Mouse (Mus musculus): ENCODE data around the gene Oaz3. TPM values are rescaled to one million over a fixed set of nuclear protein-coding genes. Genes with fewer than 3 reads are reported as not detected.

The Oaz3 gene
- polyA plus RNA-seq (2015; fragmentation: Nextera tagmentation; extraction: Ambion mirVana), result 0.90 and 1.7 TPM in 2 replicates

DNA sequence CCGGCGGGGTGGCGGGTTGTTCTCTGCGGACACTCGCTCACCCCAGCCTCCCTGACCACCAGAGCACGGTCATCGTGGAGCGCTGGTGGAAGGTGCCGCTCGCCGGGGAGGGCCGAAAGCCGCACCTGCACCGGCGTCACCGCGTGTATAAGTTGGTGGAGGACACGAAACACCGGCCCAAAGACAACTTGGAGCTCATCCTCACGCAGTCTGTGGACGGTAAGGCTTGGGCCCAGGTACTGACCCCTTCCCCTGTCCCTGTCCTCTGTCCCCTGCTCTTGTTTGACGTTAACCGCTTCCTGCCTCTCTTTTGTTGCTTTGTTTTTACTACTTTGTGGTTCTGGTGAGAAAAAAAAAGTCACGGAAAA is at the start of gene Oaz3:
Gene Oaz3, minus strand, starts transcription at position 319 of the 368 bp plus-strand sequence.
- Histone ChIP-seq H3K36me3 (ENCODE audit: control insufficient read depth, insufficient read depth, low read length) (peaks cover 25% of the 10 kb centered on the region), H3K27ac (ENCODE audit: low read depth, low read length) (peak within 1 kb of the TSS; percentile 73), H3K9ac (ENCODE audit: low read depth, low read length) (peak within 1 kb of the TSS; percentile 90), H3K9me3 (ENCODE audit: control insufficient read depth, low read length) (no peaks in the 10 kb centered on the region), H3K4me1 (ENCODE audit: control insufficient read depth, insufficient read depth, low read depth, low read length) (peaks cover 6% of the 10 kb centered on the region), H3K4me3 (ENCODE audit: low read length) (peak within 1 kb of the TSS; percentile 83), H3K4me2 (ENCODE audit: low read length) (peak within 1 kb of the TSS; percentile 58), H3K27me3 (replicated peaks; ENCODE audit: control insufficient read depth, insufficient read depth, low read length) (no peaks in the 10 kb centered on the region)
- ATAC-seq, result no peak
- WGBS, result under 1% methylated on average over 20 of the region's 24 CpGs

DNA sequence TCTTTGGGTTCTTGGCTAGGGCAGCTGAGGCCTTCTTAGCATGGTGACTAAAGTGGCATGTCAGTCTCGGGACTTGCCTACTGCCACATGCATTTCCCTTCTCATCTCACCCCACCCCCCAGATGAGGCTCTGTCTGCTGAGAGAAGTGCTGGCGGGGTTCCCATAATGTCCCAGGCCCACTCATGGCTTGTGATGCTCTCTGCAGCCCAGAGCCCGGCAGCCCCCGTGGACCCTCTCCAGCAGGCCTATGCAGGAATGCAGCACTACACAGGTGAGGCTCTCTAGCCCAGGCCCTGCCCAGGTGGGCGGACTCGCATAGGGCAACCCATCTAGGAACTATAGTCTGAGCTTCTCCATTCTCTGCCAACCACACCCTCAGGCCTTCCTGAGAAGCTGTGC is 43.9 kb upstream of the Oaz3 start:
- H3K36me3 ChIP-seq (ENCODE audit: control insufficient read depth, insufficient read depth, low read length), result peaks cover 18% of the 10 kb centered on the region

DNA sequence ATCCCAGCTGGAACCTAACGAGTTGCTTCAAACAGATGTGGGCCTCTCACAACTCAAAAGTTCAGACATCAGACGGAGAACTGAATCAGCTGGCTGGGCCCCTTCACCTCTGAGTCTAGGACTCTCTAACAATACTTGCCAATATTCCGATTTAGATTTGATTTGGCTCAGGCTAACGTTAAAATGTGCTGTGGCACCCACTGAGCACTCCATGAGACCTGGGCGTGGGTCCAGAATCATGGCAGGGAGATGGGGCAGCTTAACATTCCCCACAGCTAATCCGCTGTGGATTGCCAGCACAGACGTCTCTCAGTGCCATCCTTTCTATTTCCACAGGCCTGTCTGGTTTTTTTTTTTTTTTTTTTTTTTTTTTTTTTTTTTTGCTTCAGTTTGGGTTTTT is 42.2 kb upstream of the Oaz3 start:
- Histone ChIP-seq H3K27ac (ENCODE audit: low read depth, low read length) (no peak overlapping the region), H3K9me3 (ENCODE audit: control insufficient read depth, low read length) (no peaks in the 10 kb centered on the region), H3K4me1 (ENCODE audit: control insufficient read depth, insufficient read depth, low read depth, low read length) (peaks cover 54% of the 10 kb centered on the region), H3K4me3 (ENCODE audit: low read length) (no peak overlapping the region), H3K9ac (ENCODE audit: low read depth, low read length) (no peak overlapping the region), H3K4me2 (ENCODE audit: low read length) (no peak overlapping the region), H3K27me3 (replicated peaks; ENCODE audit: control insufficient read depth, insufficient read depth, low read length) (no peaks in the 10 kb centered on the region), H3K36me3 (ENCODE audit: control insufficient read depth, insufficient read depth, low read length) (peaks cover 17% of the 10 kb centered on the region)
- no peak for ATAC-seq
- 43% methylated on average over 7 of the region's 7 CpGs for WGBS

More for the DNA sequence above, 43.9 kb upstream of the Oaz3 start:
- H3K4me3 ChIP-seq (ENCODE audit: low read length), result no peak overlapping the region
- no peak overlapping the region for H3K4me2 ChIP-seq (ENCODE audit: low read length)
- H3K9ac ChIP-seq (ENCODE audit: low read depth, low read length), result no peak overlapping the region
- H3K27ac ChIP-seq (ENCODE audit: low read depth, low read length), result peak overlapping the region; percentile 26; the same call in 1 of the 2 replicates
- H3K4me1 ChIP-seq (ENCODE audit: control insufficient read depth, insufficient read depth, low read depth, low read length), result peaks cover 38% of the 10 kb centered on the region
- H3K9me3 ChIP-seq (ENCODE audit: control insufficient read depth, low read length), result no peaks in the 10 kb centered on the region
- 68% methylated on average over 6 of the region's 6 CpGs for WGBS
- no peak for ATAC-seq
- H3K27me3 ChIP-seq (replicated peaks; ENCODE audit: control insufficient read depth, insufficient read depth, low read length), result no peaks in the 10 kb centered on the region

GRCm38 (mm10) chr3:94483790-94484439 is 40.2 kb upstream of the Oaz3 start:
- 8% methylated on average over 20 of the region's 20 CpGs for WGBS
- ATAC-seq, result peak; percentile 86
- Histone ChIP-seq H3K36me3 (ENCODE audit: control insufficient read depth, insufficient read depth, low read length) (peaks cover 11% of the 10 kb centered on the region), H3K4me2 (ENCODE audit: low read length) (peak overlapping the region; percentile 51), H3K4me1 (ENCODE audit: control insufficient read depth, insufficient read depth, low read depth, low read length) (peaks cover 68% of the 10 kb centered on the region), H3K27ac (ENCODE audit: low read depth, low read length) (peak overlapping the region; percentile 72), H3K4me3 (ENCODE audit: low read length) (peak overlapping the region; percentile 11; the same call in 1 of the 2 replicates), H3K9me3 (ENCODE audit: control insufficient read depth, low read length) (no peaks in the 10 kb centered on the region), H3K27me3 (replicated peaks; ENCODE audit: control insufficient read depth, insufficient read depth, low read length) (no peaks in the 10 kb centered on the region), H3K9ac (ENCODE audit: low read depth, low read length) (no peak overlapping the region)

GRCm38 (mm10) chr3:94482764-94483385 is 39.2 kb upstream of the Oaz3 start:
- H3K9ac ChIP-seq (ENCODE audit: low read depth, low read length), result no peak overlapping the region

GRCm38 (mm10) chr3:94481429-94481828 is 37.7 kb upstream of the Oaz3 start:
- Histone ChIP-seq H3K4me2 (ENCODE audit: low read length) (no peak overlapping the region; the same call in 1 of the 2 replicates), H3K27ac (ENCODE audit: low read depth, low read length) (no peak overlapping the region)

More at GRCm38 (mm10) chr3:94482764-94483385, 39.2 kb upstream of the Oaz3 start:
- no peak for ATAC-seq
- H3K4me3 ChIP-seq (ENCODE audit: low read length), result no peak overlapping the region
- H3K36me3 ChIP-seq (ENCODE audit: control insufficient read depth, insufficient read depth, low read length), result peaks cover 7% of the 10 kb centered on the region
- H3K4me2 ChIP-seq (ENCODE audit: low read length), result no peak overlapping the region; the same call in 1 of the 2 replicates
- no peak overlapping the region for H3K27ac ChIP-seq (ENCODE audit: low read depth, low read length)
- H3K27me3 ChIP-seq (replicated peaks; ENCODE audit: control insufficient read depth, insufficient read depth, low read length), result no peaks in the 10 kb centered on the region
- H3K9me3 ChIP-seq (ENCODE audit: control insufficient read depth, low read length), result no peaks in the 10 kb centered on the region
- 83% methylated on average over 17 of the region's 17 CpGs for WGBS
- peaks cover 68% of the 10 kb centered on the region for H3K4me1 ChIP-seq (ENCODE audit: control insufficient read depth, insufficient read depth, low read depth, low read length)

DNA sequence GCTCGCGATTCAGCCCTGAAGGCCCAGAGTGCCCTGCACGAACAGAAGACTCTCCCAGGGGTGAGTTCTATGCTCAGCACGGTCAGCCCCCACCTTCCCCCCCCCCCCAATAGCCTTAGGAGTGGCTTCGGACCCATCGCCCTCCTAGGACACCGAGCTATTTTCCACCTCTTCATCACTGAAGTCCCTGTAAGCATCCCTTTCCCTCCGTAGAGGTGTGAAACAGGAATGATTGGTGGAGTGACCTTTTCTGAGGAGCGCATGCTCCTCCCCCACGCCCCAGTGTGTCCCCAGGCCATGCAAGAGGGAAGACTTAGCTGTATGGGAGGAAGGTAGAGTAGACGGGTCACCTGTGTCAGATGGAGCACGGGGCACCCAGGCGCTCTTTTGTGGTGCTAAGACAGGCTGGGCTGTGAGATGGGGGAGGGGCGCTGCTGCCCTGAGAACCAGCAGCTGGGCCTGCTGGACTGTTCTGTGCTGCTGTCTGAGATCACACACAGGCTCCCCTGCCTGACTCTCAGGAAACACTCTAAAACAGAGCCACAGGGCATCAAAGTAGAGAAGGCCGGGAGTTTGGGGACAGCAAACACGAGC is 36.7 kb upstream of the Oaz3 start, which contains the start of gene Riiad1:
Gene Riiad1, minus strand, starts transcription at position 51 of the 594 bp plus-strand sequence.
- H3K9me3 ChIP-seq (ENCODE audit: control insufficient read depth, low read length), result no peaks in the 10 kb centered on the region
- peaks cover 65% of the 10 kb centered on the region for H3K4me1 ChIP-seq (ENCODE audit: control insufficient read depth, insufficient read depth, low read depth, low read length)
- no peak for ATAC-seq
- H3K27ac ChIP-seq (ENCODE audit: low read depth, low read length), result no peak within 1 kb of the TSS; the same call in 1 of the 2 replicates
- H3K4me2 ChIP-seq (ENCODE audit: low read length), result peak within 1 kb of the TSS; percentile 87
- WGBS, result 9% methylated on average over 16 of the region's 16 CpGs
- H3K27me3 ChIP-seq (replicated peaks; ENCODE audit: control insufficient read depth, insufficient read depth, low read length), result no peaks in the 10 kb centered on the region
- H3K36me3 ChIP-seq (ENCODE audit: control insufficient read depth, insufficient read depth, low read length), result no peaks in the 10 kb centered on the region; the same call in 1 of the 2 replicates
- peak within 1 kb of the TSS; percentile 90 for H3K9ac ChIP-seq (ENCODE audit: low read depth, low read length)
- H3K4me3 ChIP-seq (ENCODE audit: low read length), result peak within 1 kb of the TSS; percentile 67

More at GRCm38 (mm10) chr3:94481429-94481828, 37.7 kb upstream of the Oaz3 start:
- Histone ChIP-seq H3K9me3 (ENCODE audit: control insufficient read depth, low read length) (no peaks in the 10 kb centered on the region), H3K4me1 (ENCODE audit: control insufficient read depth, insufficient read depth, low read depth, low read length) (peaks cover 69% of the 10 kb centered on the region), H3K4me3 (ENCODE audit: low read length) (no peak overlapping the region), H3K9ac (ENCODE audit: low read depth, low read length) (peak overlapping the region; percentile 20; the same call in 1 of the 2 replicates), H3K27me3 (replicated peaks; ENCODE audit: control insufficient read depth, insufficient read depth, low read length) (no peaks in the 10 kb centered on the region), H3K36me3 (ENCODE audit: control insufficient read depth, insufficient read depth, low read length) (no peaks in the 10 kb centered on the region; the same call in 1 of the 2 replicates)
- 67% methylated on average over 4 of the region's 4 CpGs for WGBS
- ATAC-seq, result no peak

GRCm38 (mm10) chr3:94479564-94479963 is 35.8 kb upstream of the Oaz3 start:
- WGBS, result 8% methylated on average over 11 of the region's 11 CpGs
- H3K4me3 ChIP-seq (ENCODE audit: low read length), result peak overlapping the region; percentile 67
- H3K9ac ChIP-seq (ENCODE audit: low read depth, low read length), result peak overlapping the region; percentile 90
- peaks cover 57% of the 10 kb centered on the region for H3K4me1 ChIP-seq (ENCODE audit: control insufficient read depth, insufficient read depth, low read depth, low read length)
- H3K27me3 ChIP-seq (replicated peaks; ENCODE audit: control insufficient read depth, insufficient read depth, low read length), result no peaks in the 10 kb centered on the region
- no peak overlapping the region for H3K27ac ChIP-seq (ENCODE audit: low read depth, low read length)
- no peaks in the 10 kb centered on the region for H3K9me3 ChIP-seq (ENCODE audit: control insufficient read depth, low read length)
- H3K4me2 ChIP-seq (ENCODE audit: low read length), result peak overlapping the region; percentile 87
- H3K36me3 ChIP-seq (ENCODE audit: control insufficient read depth, insufficient read depth, low read length), result no peaks in the 10 kb centered on the region; the same call in 1 of the 2 replicates
- no peak for ATAC-seq
